Mouse (Mus musculus): ENCODE measurements at regions not wholly inside any gene's neighbourhood (a gene's known extent, or its start where the extent isn't known, plus 50 kb on each side); places are given as distances from the start of the nearest gene placed in this dataset.
"Not testable (repeated sequence)": the region's sequence is repeated elsewhere in the genome, so short reads cannot be mapped to it uniquely, and the experiment has no call there.

DNA sequence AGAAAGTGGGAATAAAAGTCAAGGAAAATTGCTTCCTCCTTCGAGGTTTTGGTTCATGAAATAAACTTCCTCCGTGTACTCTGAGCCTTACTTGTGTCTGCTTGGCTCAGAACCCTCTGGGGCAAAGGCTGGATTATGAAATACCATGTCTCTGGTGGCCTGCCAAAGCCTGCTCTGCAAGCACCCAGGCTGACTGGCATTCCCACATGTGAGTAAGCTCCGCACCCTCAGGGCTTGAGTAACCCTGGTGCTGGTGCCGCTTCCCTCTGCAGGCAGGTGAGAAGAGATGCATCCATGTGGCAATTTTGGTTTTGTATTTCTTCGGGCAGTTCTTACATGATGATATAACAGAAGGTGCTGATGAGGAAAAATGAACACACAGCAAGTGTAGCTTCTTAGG lies 66.0 kb downstream of the Nr2f2 start:
- no peak for DNase-seq (ENCODE audit: low spot score in 2 of 2)

- DNase-seq (ENCODE audit: low spot score in 2 of 2) = no peak
Measured at GRCm38 (mm10) chr7:70291431-70291830, 75.1 kb downstream of the Nr2f2 start.

DNA sequence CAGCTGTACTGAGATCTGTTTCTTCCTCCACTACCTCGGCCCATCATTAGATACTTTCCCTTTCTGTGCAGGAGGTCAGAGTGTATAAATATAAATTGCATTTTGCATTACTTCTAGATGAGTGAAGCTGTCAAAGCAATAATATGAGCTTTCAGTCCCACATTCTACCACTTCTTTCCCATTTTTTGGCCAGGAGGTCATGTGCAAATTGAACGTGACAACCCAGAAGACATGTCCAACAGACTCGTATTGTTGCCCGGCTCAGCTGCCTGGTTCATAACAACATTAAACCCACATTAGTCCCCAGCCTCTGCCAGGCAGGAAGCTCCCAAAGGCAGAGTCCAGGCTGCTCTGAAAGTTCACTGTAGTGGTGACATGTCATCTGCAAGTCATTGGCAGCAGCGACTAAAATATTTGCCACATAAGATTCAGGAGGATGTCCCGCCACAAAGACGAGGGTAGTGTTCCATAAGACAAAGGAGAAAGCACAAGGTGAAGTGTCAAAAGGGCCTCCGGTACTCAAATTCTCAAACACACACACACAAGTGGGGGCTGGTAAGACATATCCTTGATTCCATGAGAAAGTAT lies 75.7 kb downstream of the Nr2f2 start:
- no peak for DNase-seq (ENCODE audit: low spot score in 2 of 2)

DNA sequence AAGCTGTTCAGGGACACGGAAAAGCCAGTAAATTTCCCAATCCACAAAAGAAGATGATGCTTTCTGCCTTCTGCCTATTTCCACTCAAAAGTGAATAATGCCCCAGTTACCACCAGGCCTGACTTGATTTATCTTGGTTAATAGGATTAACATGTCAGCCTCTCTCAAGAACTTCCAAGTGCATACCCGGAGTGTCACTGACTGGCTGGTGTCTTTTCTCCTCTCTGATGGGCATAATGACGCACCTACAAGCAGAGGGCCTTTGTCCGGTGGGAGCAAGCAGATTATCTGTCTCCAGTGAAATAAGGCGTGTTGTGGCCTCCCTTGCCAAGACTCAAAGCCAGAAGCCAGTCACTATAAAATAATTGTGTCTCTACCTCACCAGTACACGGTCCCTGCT lies 76.3 kb downstream of the Nr2f2 start:
- DNase-seq (ENCODE audit: low spot score in 2 of 2) = no peak

GRCm38 (mm10) chr7:70288621-70289020 lies 77.9 kb downstream of the Nr2f2 start:
- DNase-seq (ENCODE audit: low spot score in 2 of 2) = no peak

DNA sequence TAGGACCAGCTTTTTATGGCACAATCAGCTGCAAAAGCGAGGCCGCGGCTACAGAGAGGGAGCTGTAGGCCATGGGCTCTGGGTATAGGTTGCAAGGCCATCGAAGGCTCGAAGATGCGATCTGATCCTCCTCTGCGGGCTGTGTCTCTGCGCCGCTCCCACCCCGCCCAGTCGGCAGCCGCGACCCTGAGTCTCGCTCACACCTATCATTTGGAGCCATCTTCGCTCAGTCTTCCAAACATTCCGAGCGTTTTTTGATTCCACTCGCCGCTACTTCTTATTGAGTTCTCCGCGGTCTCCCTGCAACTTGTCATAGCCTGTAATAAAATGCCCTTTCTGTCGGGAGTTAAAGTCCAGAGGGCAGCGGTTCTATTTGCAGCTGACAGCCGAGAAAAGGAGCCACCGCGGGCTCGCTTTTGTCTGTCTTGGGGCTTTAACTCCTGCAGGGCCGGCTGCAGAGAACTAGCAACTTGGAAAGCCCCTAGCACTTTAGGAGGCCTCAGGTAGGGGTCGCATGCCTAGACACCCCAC lies 78.6 kb downstream of the Nr2f2 start:
- DNase-seq (ENCODE audit: low spot score in 2 of 2) = no peak

- no peak for DNase-seq (ENCODE audit: low spot score in 2 of 2)
Measured at GRCm38 (mm10) chr7:70286836-70287355, 79.6 kb downstream of the Nr2f2 start.

- DNase-seq (ENCODE audit: low spot score in 2 of 2) = no peak
Measured at GRCm38 (mm10) chr7:70285344-70285743, 81.2 kb downstream of the Nr2f2 start.

- no peak for DNase-seq (ENCODE audit: low spot score in 2 of 2)
Measured at GRCm38 (mm10) chr7:70283836-70284235, 82.7 kb downstream of the Nr2f2 start.

DNA sequence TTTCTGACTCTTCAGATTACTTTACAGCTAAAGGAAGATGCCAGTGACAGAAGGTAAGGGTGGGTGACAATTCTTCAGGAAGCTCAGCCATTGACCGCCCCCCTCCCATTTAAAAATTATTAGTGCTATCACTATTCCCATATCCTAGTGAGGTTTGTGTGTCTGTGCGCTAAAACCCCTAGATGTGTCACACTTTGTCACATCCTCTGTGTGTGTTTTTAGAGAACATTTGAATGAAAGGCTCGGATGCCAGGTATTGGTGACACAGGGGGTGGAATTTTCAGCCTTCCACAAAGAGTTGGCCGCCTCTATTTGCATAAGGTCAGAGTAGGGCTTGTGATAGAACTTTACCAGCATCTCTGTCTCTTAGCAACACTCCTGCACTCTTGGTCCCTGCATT lies 83.4 kb downstream of the Nr2f2 start:
- no peak for DNase-seq (ENCODE audit: low spot score in 2 of 2)

GRCm38 (mm10) chr7:70281891-70282515 lies 84.5 kb downstream of the Nr2f2 start:
- no peak for DNase-seq (ENCODE audit: low spot score in 2 of 2)

GRCm38 (mm10) chr7:70281381-70281750 lies 85.2 kb downstream of the Nr2f2 start:
- no peak for DNase-seq (ENCODE audit: low spot score in 2 of 2)

DNA sequence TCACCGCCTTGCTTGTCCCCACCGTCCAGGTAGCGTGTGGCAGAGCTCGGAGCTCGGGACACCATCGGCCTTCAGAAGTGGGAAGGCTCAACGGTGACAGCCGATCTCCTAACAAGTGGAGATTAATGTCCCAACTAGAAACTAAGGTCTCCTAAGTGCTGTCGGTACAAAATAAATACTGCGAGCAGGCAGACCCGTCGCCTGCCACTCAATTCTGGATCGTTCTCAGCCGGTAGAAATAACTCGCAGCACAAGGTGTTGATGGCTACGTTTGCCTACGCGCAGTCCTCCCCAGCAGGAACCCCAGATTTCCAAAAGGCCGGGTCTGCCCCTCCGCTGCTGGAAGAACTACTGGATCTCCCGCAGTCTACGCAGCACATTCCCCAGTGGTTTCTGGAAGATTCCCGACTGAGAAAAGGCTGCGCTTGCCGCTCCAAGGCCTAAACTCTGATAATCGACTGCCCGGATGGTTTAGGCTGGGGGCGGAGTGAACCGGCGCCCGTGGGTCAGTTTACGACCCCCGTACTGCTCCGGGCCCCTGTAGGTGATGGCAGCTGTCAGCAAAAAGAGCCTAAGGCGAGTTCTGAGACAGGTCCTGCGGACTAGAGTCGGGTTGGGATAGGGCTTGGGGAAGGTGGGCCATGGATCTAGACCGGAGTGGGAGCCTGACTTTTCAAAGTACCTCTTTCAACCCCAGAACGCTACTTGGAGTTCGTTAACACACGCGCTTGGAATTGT lies 85.7 kb downstream of the Nr2f2 start:
- DNase-seq (ENCODE audit: low spot score in 2 of 2) = peak in 1 of 2 experiments; percentile 13

GRCm38 (mm10) chr7:70279927-70280642 lies 86.5 kb downstream of the Nr2f2 start:
- peak in 1 of 2 experiments; percentile 11 for DNase-seq (ENCODE audit: low spot score in 2 of 2)

GRCm38 (mm10) chr7:70279101-70279500 lies 87.4 kb downstream of the Nr2f2 start:
- no peak for DNase-seq (ENCODE audit: low spot score in 2 of 2)

DNA sequence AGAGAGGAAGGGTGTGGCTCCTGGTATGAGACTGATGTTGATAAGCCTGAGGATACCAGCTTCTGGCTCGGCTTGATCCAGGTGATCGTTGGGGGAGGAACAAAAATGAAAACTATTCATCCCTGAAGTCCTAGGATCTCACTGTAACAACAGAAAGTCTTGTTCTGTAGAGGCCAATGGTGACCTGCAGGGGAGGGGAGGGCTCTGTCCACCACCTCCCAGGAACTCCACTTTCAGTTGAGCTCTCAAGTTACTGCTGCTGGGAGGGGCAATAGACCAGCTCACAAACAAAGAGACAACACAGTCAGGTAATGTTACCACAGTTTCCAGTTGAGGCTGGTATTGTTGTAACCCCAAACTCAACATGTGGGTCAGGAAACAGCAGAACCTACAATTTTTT lies 90.5 kb downstream of the Nr2f2 start:
- no peak for DNase-seq (ENCODE audit: low spot score in 2 of 2)

DNA sequence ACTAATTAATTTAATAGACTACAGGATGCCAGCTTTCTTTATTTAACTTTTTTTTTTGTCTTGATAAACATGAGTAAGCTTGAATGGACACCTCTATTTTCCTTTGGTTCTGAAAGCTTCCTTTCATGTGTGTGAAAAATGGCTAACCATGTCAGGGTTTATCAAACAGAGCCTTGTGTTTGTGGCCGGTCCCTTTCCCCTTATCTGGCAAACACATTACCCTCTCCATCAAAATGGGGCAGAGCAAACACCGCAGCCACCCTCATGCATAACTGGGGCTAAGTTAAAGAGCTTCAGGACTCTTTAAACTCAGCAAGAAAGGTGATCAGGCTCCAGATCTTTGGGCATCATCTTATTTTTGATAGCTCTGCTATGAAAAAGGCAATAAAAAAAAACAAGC lies 92.2 kb downstream of the Nr2f2 start:
- no peak for DNase-seq (ENCODE audit: low spot score in 2 of 2)

- no peak for DNase-seq (ENCODE audit: low spot score in 2 of 2)
Measured at GRCm38 (mm10) chr7:70267075-70267474, 99.5 kb downstream of the Nr2f2 start.

DNA sequence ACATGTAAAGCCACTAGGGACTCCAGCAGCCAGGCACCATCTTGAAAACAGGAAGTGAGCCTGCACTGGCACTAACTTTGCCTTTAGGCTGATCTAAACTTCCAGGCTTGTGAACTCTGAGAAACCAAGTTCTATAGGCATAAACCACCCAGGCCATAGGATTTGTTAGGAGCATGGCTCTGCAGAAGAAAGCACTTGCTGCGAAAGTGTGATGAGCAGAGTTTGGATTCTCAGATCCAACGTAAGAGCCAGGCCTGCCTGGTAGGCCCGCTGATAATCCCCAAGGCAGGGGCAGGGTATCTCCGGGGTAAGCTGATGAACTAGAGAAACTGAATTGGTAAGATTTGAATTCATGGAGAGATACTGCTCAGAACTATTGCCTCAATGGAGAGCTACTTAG lies 109.7 kb downstream of the Nr2f2 start:
- DNase-seq (ENCODE audit: low spot score in 2 of 2) = no peak

DNA sequence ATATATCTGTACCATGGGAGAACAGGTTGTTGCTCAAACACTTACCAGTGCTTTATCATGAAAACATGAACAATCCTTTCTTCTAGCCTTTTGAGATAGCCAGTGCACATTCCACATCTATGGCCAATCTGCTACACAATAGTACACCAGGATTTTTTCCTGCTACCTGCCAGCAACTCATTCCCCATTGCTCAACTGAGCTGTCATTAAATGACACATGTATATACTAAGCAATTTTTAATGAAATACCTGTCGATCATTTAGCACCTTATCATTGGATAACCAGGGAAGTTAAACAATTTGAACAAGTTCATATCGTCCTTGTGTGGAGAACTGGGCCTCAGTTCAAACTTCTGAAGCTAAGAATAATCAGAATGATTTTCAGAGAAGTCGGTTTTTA lies 111.5 kb downstream of the Nr2f2 start:
- DNase-seq (ENCODE audit: low spot score in 2 of 2) = no peak

GRCm38 (mm10) chr7:70253275-70253674 lies 113.3 kb downstream of the Nr2f2 start:
- DNase-seq (ENCODE audit: low spot score in 2 of 2) = no peak

DNA sequence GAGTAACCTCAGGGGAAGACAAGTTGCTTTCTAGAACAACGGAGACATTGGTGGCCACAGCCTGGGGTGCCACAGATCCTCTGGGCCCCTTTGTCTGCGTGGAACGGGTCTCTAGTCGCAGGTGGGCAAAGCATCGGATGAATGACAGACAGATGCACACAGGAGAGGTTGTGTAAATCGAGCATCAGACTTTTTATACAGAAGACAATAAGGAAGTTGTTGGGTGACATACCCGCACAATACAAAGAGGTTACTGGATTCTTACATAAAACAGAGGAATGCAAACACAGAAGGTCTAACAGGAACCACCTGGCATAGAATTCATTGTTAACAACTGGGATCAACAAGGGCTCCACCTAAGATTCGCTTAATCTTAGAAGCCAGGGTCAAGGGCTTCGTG lies 127.5 kb downstream of the Nr2f2 start:
- DNase-seq (ENCODE audit: low spot score in 2 of 2) = not testable (repeated sequence)

All from layer of hippocampus, postnatal 10 days (tissue).